Mouse (Mus musculus): ENCODE data around the gene Zfp740.

The Zfp740 gene

GRCm38 (mm10) chr15:102192271-102192812 lies 10.7 kb upstream of the Zfp740 start:
- DNase-seq (ENCODE audit: low read depth, low spot score) = no peak

- DNase-seq (ENCODE audit: low read depth, low spot score) = no peak
Observed at GRCm38 (mm10) chr15:102192820-102193386, 10.1 kb upstream of the Zfp740 start.

GRCm38 (mm10) chr15:102193652-102194051 lies 9.4 kb upstream of the Zfp740 start:
- no peak for DNase-seq (ENCODE audit: low read depth, low spot score)

GRCm38 (mm10) chr15:102194439-102194838 lies 8.6 kb upstream of the Zfp740 start:
- DNase-seq (ENCODE audit: low read depth, low spot score) = no peak

- no peak for DNase-seq (ENCODE audit: low read depth, low spot score)
Observed at GRCm38 (mm10) chr15:102195373-102195772, 7.7 kb upstream of the Zfp740 start.

- peak; percentile 19 for DNase-seq (ENCODE audit: low read depth, low spot score)
Observed at GRCm38 (mm10) chr15:102198841-102199240, 4.2 kb upstream of the Zfp740 start.

GRCm38 (mm10) chr15:102203835-102204381 lies 859 bp downstream of the Zfp740 start:
- peak; percentile 44 for DNase-seq (ENCODE audit: low read depth, low spot score)

- DNase-seq (ENCODE audit: low read depth, low spot score) = no peak
Observed at GRCm38 (mm10) chr15:102204674-102205505, 1.8 kb downstream of the Zfp740 start, which contains the start of gene Csad. Gene Csad, minus strand, starts transcription at chr15:102204724.

GRCm38 (mm10) chr15:102205779-102206178 lies 2.7 kb downstream of the Zfp740 start:
- no peak for DNase-seq (ENCODE audit: low read depth, low spot score)

GRCm38 (mm10) chr15:102207351-102207750 lies 4.3 kb downstream of the Zfp740 start:
- DNase-seq (ENCODE audit: low read depth, low spot score) = no peak

- no peak for DNase-seq (ENCODE audit: low read depth, low spot score)
Observed at GRCm38 (mm10) chr15:102208092-102208561, 5.1 kb downstream of the Zfp740 start.

GRCm38 (mm10) chr15:102209114-102209513 lies 6.1 kb downstream of the Zfp740 start:
- DNase-seq (ENCODE audit: low read depth, low spot score) = no peak

- no peak for DNase-seq (ENCODE audit: low read depth, low spot score)
Observed at GRCm38 (mm10) chr15:102210816-102211215, 7.8 kb downstream of the Zfp740 start.

GRCm38 (mm10) chr15:102211895-102212294 lies 8.8 kb downstream of the Zfp740 start:
- no peak for DNase-seq (ENCODE audit: low read depth, low spot score)

GRCm38 (mm10) chr15:102214132-102214531 lies 11.1 kb downstream of the Zfp740 start:
- DNase-seq (ENCODE audit: low read depth, low spot score) = no peak

- no peak for DNase-seq (ENCODE audit: low read depth, low spot score)
Observed at GRCm38 (mm10) chr15:102215624-102216023, 12.6 kb downstream of the Zfp740 start.

- no peak for DNase-seq (ENCODE audit: low read depth, low spot score)
Observed at GRCm38 (mm10) chr15:102216459-102217228, 13.6 kb downstream of the Zfp740 start.

GRCm38 (mm10) chr15:102217325-102217724 lies 14.3 kb downstream of the Zfp740 start:
- no peak for DNase-seq (ENCODE audit: low read depth, low spot score)

- no peak for DNase-seq (ENCODE audit: low read depth, low spot score)
Observed at GRCm38 (mm10) chr15:102222386-102222785, 19.3 kb downstream of the Zfp740 start.

GRCm38 (mm10) chr15:102224186-102224991 lies 21.3 kb downstream of the Zfp740 start:
- no peak for DNase-seq (ENCODE audit: low read depth, low spot score)

Data from skeletal muscle tissue, adult 2 months (tissue).